Mouse (Mus musculus): Measurements from ENCODE around the gene Runx3.

- TF ChIP-seq POLR2A (IDR thresholded peaks at IDR 0.05; ENCODE audit: low read depth, low read length): no peak
- no peak for TF ChIP-seq CTCF (conservative IDR thresholded peaks at IDR 0.05; ENCODE audit: insufficient read depth, insufficient read length, low read depth, low read length)
Observed at GRCm38 (mm10) chr4:135136612-135137011, 16.2 kb downstream of the Runx3 start.

Data from kidney, adult 2 months (tissue).